Mouse (Mus musculus) cerebellum, adult 9-10 months (tissue): ENCODE data around the gene Bfsp1.

ENCODE experiments used
- DNase-seq: peaks from one replicate; pipeline ENCODE4 v3.0.0; 2022

Bfsp1 gene

GRCm38 (mm10) chr2:143852295-143853275, 10.4 kb downstream of the Bfsp1 start:
- DNase-seq: no peak

DNA sequence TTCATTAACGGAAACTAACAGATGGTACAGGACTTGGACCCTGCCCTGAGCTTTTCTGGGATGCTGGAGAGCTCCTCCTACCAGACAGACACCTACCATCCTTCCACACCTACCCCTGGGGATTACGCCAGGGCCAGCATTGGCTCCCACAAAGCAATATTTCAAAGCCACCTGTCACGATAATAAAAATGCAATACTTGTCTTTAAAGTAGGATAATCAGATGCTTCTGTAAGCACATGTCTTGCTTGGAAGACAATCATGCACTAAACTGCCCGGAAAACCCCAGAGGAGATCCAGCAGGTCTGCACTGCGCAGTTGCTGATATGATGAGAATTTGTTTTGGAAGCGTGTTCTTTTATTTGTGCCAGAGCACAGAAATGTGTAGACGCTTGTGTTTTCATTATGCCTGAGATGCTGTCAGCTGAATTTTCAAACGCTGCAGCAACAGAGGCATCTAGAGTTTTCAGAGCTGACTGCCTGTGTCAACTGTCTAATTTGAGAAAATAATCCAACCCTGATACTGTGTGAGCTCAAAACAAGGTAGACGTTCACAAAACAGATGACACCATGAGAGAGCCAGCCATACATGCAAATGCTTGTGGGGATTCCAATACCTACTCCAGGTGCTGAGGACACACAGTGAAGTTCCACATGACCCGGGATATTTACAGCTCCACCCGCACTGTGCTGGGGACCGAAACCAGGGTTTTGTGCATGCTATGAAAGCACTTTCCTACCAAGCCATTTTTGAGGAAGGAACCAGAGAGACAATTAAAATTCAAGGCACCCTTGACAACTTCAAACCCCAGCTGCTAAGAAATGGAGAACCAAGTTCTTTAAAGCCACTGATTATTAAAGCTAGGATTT, 11.4 kb downstream of the Bfsp1 start:
- DNase-seq: peak; percentile 21

DNA sequence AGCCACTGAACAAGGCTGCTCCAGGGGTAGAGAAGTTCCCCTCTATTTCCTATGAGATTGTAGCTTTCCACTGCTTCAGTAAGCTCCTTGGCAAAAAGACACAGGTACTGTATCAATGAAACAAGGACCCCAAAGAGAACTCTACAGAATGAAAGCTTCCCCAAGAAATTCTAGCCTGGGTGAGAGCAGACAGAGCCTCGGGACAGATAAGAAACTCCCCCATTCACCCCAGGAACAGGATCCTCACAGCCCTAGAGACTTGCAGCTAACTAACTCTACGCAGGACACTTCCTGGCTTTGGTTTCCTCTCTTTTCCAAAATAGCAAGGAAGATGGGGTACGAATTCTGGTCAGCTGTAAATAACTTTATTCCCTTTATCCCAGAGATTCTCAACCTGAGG, 15.7 kb downstream of the Bfsp1 start:
- DNase-seq: no peak

DNA sequence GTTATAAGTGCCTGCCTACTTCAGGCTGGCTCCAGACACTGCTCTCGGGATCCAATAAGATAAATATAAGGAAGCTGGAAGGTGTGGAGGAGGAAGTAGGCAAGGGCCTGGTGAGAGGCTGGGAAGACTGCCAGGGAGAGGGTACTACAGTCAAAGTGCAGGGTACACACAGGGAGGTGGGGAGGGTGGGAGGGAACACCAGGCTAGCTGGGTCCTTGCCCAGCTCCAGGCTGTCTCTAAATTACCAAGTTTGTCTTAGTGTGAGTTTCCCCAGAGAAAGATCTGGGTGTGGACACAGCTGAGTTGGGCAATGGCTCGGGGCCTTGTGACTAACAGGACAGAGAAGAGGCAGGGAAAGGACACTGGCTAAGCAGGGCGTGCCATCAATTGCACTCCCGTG, 16.2 kb downstream of the Bfsp1 start:
- no peak for DNase-seq

GRCm38 (mm10) chr2:143844779-143845178, 18.2 kb downstream of the Bfsp1 start:
- DNase-seq: no peak

GRCm38 (mm10) chr2:143841536-143841935, 21.4 kb downstream of the Bfsp1 start:
- DNase-seq: no peak

- DNase-seq: no peak
Measured at GRCm38 (mm10) chr2:143840895-143841294, 22.1 kb downstream of the Bfsp1 start.

DNA sequence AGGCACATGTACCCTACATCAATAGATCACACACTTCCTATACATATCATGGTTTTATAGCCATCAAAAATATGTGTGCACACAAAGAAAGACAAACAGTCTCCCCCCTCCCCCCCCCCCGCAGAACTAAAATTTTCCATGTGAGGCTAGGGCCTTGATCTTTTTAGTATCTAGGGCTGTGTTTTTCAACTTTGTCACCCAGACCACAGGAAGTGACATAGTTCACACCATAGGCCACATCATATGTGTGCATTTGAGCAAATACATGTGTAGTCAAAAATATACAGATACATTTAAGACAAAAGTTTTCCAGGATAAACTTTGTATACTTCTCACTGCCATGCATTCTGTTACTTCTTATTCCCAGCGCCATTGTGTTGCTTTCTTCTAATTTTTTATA, 23.5 kb downstream of the Bfsp1 start:
- DNase-seq: no peak

GRCm38 (mm10) chr2:143838698-143839097, 24.3 kb downstream of the Bfsp1 start:
- no peak for DNase-seq

DNA sequence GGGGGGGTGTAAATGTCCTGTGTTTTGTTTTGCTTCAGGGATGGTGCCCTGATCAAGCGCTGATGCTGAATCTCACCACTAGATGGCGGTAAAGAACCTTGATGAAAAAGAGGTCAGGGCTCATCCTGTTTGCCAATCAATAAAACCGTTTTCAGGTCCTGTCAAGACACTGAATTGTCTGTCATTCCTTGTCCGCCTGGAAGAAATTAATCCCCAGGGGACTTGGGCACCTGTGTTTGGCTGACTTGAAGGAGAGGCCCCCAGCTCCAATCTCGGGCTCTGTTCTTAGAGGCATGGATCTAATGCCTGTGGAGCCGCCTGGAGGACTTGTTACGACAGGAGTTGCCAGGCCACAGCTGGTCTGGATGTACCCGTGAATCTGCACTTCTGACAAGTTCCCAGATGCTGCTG, 25.7 kb downstream of the Bfsp1 start:
- peak; percentile 81 for DNase-seq

- DNase-seq: no peak
Measured at GRCm38 (mm10) chr2:143835820-143836219, 27.2 kb downstream of the Bfsp1 start.

DNA sequence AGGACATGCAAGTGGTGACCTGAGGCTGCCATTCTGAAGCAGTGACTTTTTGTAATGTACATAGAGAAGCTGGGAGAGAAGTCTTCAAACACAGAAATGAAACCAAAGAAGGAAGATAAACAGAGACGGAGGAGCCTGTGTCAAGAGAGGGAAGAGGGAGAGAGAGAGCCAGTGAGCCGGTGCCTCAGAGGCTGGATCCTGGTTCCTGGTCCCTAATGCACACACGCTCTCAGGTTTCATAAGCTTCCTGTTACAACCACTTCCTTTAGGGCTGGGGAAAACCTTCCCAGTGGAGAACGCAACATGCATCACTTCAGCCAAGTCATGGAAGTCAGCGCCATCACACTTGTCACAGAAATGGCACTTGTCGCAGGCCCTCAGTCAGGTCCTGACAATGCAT, 28.9 kb downstream of the Bfsp1 start:
- DNase-seq: no peak

DNA sequence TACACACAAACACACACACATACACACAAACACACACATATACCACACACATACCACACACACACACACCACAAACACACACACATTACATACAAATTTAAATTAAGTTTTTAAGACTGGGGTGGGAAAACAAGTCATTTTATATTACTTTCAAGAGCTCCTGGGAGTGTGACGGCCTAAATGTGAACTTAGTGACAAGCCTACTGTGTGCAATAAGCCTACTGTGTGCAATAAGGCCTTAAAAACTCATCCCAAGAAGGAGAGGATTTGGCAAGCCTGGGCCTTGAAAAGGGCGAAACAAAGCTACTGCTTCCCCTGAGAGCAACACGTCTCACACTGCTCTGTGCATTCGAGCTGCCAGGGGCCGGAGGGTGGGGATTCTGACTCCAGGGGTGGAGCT, 30.3 kb downstream of the Bfsp1 start:
- DNase-seq: no peak

DNA sequence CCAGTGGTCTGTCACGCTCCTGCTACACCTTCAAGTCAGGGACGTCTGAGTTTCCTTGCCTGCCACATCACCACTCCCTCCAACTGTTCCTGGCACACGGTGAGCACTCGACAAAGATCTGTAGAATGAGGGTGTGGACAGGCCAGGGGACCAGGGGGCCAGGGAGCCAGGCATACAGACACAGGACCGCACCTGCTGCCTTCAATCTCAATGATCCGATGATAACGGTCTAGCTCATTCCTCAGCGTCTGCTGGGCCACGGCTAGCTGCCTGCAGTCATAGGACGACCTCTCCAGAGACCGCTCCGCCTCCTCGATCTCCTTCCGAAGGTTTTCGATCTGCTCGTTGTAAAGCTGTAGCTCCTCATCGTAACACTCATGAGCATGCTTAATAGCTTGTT, 31.3 kb downstream of the Bfsp1 start:
- no peak for DNase-seq

- DNase-seq: no peak
Measured at GRCm38 (mm10) chr2:143813461-143813860, 49.5 kb downstream of the Bfsp1 start.

- DNase-seq: no peak
Measured at GRCm38 (mm10) chr2:143812262-143812661, 50.7 kb downstream of the Bfsp1 start.

GRCm38 (mm10) chr2:143808789-143809188, 54.2 kb downstream of the Bfsp1 start:
- no peak for DNase-seq

GRCm38 (mm10) chr2:143806924-143807664, 55.9 kb downstream of the Bfsp1 start:
- DNase-seq: no peak

- no peak for DNase-seq
Measured at GRCm38 (mm10) chr2:143806140-143806923, 56.6 kb downstream of the Bfsp1 start.

DNA sequence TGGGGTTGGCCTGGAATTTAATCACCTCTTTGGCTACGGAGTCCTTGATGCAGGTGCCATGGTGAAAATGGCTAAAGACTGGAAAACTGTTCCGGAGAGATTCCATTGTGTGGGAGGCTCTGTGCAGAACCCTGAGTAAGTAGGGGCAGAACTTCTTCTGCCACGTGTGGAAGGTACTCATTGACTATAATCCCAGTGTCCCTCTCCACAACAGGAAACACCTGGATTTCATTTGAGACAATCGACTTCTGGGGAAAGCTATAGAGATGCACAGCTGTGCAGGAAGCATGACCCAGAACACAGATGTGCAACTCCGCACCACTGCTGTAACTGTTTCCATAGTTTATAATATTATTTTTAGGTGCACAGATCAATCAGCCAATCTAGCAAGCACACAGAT, 61.9 kb downstream of the Bfsp1 start:
- no peak for DNase-seq

DNA sequence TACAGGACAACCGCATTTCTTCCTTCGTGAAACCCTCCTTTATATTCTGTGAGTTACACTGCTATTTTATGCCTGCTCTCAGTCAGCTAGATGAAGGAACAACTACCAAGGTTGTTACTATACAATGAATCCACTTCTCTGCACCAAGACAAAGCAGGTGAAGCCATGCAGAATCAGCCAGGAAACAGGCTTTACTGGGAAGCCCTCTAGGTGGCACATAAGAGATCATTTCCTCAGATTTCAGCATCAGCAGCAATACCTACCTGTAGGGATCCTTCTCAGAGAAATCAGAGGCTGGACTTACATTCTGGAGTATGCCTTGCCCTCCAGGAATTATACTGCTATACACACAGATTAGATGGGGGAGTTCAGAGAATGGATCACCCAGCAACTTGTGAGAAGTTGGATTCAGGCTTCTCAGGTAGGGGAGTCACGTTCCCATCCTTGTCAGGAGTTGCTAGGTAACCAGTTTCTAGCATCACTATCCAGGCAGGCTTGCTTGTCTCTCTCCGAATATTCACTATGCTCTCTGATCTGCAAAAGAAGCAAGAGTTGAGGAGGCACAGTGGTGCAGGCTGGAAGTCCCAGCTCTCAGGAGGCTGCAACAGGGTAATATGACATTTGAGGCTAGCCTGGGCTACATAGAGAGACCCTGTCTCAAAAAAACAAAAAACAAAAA, 66.5 kb downstream of the Bfsp1 start:
- no peak for DNase-seq

DNA sequence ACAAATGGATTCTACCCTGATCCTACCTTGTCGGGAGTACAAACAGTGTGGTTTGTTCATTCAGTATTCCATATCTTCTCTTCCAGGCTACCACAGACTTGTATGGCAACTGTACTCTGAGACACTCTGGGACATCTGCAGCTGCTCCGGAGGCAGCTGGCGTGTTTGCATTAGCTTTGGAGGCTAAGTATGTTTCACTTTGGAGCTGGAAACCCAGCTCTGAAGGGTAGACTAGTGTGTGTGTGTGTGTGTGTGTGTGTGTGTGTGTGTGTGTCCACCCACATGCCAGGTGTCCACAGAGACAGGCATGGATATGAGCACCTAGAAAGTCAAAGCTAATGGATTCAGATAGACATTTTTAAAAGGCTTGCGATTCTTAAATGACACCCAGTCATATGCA, 67.1 kb downstream of the Bfsp1 start:
- no peak for DNase-seq
